Mouse (Mus musculus): ENCODE data around the gene Adamtsl1. TPM values are rescaled to one million over a fixed set of nuclear protein-coding genes. Genes with fewer than 3 reads are reported as not detected.

Adamtsl1 gene
- polyA plus RNA-seq, 1 experiment, result not detected

DNA sequence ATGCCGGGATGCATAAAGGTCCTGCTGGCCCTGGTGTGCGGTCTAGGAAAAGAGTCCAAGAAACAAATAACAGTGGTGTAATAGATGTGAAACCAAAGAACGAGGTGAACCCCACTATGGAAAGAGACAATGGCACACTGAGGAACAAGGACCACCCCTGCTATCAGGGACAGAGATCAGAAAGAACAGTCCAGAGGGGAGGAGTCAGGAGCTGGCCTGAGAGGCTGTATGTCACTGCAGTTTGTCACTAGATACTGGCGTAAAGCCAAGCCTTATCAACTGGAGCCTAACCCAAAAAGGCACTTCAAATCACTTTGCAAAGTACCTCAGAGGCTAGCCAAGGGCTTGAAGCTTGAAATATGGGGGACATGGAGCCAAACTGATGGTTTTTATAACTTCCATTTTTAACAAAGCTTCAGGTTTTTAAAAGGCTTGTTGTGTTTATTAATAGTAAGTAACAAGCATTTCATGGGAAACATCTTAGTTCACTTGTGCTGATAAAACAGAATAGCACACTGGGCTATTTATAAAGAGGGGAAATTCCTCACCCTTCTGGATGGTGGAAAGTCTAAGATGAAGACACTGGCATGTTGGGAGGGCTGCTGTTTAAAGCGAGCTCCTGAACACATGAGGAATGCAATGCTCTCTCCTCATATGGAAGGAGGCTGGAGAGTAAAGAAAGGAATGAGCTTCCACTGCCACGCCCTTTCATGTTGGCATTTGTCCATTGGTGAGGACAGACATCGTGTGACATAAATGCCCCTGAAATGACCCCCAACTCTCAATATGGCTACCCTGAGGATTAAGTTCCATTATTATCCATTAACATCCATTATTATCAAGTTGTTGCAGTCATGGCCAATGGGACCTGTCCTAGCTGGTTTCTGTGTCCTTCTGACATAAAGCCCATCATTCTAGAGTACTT is 797.1 kb downstream of the Adamtsl1 start:
- no peak for TF ChIP-seq GATA1 (IDR thresholded peaks at IDR 0.05; ENCODE audit: low read length)

DNA sequence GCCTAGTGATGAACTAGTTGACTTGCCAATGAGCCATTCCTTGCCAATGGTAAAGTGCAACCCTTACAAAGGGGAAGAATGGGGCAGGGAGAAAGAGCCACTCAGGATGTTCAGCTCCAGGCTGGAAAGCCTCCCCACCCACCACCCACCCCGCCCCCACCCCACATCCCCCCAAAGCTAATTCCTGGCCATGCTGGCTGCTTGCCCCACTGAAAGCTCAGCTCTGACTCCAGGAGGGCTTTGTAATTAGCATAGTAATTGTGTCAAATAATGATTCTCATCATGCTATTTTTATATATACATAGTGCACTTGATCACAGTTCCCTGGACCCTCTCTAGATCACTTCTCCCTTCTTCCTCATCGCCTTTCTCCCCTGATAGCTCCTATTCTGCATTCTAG is 798.4 kb downstream of the Adamtsl1 start:
- no peak for TF ChIP-seq GATA1 (IDR thresholded peaks at IDR 0.05; ENCODE audit: low read length)

DNA sequence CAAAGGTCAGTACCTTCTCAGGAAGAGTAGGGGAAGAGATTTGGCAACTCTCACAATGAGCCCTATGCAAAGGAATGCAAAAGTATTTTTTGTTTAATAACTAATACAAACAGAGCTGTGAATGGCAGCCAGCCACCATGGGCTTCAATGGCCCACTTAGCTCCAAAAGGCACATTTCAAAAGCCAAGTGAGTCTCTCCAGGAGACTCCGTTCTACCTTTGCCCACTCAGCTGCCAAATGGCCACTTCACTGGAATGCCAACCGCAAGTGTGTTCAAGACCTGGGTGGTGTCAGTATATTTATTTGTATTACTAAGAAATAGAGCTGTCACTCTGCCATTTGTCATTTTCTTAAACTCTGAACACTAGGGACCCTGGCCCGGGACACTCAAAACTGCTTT is 800.5 kb downstream of the Adamtsl1 start:
- TF ChIP-seq GATA1 (IDR thresholded peaks at IDR 0.05; ENCODE audit: low read length), result no peak

DNA sequence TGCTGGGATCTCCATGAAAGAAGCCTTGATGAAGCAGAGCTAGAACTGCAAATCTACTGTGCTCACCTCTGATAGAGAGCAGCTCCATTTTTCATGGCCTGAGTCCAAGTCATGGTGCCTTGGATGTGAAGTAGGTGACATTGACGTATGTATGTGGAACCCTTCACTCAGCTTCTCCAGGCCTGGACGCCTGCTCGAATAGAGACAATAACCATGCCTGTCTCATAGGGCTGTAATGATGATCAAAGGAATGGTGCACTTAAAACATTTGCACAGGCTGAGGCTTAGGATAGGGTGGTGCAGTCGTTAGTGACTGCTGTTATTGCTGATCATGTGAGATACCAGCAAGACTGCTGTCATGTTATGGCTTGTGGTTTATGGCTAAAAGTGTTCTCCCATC is 801.1 kb downstream of the Adamtsl1 start:
- TF ChIP-seq GATA1 (IDR thresholded peaks at IDR 0.05; ENCODE audit: low read length), result no peak

DNA sequence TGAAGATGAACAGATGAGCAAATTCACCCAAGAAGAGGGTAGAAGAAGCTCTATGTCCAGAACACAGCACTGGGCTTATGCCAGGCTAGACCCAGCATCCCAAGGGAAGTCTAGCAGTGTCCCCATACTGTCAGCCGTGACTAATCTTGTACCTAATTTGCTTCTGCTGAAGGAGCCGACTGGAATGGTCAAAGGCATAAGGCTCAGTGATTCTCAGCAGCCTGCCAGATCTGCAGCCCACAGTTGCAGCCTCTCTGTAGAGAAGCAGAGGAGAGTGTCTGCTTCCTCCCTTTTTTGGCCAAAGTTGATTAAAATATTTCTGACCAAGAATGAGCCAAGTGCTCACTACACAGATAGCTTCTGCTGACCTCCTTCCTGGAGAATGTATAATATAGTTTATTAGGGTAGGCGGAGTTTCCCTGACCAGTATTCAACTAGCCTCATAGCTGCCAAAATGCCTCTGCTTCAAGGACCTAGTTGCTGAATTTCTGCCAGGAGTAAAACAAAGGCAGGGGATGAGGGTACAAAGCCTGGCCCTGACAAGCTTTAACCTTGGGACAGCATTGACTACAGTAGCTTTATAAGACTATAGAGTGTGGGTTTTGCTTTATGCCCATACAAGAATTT is 804.1 kb downstream of the Adamtsl1 start:
- no peak for TF ChIP-seq GATA1 (IDR thresholded peaks at IDR 0.05; ENCODE audit: low read length)

DNA sequence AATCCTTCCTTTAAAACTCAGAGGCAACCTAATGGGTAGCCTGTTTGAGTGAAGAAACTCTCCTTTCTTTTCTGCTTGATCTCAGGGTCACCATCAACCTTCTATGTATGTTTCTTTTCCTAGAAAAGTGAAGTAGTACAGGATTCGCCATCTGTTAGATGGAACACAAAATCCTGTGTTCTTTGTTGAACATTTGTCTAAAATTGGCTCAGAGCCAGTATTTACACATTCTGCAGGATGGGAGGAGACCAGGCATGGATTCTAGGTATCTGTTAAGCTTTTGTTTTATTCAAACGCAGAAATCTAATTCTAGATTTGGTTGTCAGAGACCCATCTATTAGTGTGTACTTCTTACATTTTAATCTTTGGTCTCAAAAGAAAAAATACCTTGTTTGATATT is 811.4 kb downstream of the Adamtsl1 start:
- TF ChIP-seq GATA1 (IDR thresholded peaks at IDR 0.05; ENCODE audit: low read length), result no peak

DNA sequence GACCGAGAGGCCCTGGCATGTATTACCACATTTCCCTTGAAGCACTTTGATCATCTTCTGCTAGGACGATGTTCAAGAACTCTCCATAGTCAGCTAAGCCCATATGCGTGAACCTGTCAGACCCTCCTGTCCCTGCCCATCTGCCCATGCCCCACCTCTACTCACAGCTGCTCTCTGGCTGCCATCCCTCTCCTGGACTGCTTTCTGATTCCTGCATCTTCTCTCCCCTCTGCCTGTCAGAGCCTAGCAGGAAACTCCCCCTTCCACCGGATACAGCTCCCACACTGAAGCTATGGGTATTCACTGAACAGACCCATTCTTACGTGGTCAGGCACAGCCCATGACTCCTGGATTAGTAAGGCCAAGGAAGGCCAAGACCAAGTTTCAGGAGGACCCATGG is 812.0 kb downstream of the Adamtsl1 start:
- no peak for TF ChIP-seq GATA1 (IDR thresholded peaks at IDR 0.05; ENCODE audit: low read length)

DNA sequence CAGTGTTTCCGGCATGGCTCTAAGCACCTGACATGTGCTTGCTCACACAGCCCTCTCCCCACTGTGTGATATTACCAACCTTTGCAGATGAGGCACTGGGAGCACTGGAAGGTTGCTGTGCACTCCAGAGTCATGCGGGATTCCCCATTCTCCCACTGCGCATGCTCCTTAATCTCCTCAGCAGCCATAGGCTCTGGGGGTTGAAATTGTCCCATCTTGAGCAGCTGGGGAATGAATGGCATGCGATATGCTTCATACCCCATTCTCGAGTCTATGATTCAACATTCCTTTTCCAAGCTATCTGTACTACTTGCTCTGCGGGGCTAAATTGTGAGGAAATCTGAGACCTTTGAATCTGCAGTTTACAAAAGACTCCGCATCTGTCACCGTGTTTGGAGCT is 812.7 kb downstream of the Adamtsl1 start:
- no peak for TF ChIP-seq GATA1 (IDR thresholded peaks at IDR 0.05; ENCODE audit: low read length)

DNA sequence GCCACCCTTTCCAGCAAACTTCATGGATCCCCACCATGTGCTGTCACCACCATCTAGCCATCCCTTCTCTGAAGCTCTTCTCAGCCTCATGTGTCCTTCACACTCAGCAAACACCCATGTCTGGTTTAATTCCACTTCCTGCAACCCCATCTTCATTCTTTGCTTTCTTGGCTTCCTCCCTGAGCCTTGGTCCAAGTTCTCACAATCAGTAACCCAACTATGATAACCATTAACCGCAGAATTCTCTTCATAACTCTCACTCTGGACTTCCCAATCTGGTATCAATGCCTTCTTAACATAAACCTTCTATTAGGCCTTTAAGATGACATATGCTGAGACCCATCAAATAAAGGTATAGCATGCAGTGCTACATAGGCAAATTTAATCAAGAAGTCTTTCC is 815.5 kb downstream of the Adamtsl1 start:
- TF ChIP-seq GATA1 (IDR thresholded peaks at IDR 0.05; ENCODE audit: low read length), result no peak

DNA sequence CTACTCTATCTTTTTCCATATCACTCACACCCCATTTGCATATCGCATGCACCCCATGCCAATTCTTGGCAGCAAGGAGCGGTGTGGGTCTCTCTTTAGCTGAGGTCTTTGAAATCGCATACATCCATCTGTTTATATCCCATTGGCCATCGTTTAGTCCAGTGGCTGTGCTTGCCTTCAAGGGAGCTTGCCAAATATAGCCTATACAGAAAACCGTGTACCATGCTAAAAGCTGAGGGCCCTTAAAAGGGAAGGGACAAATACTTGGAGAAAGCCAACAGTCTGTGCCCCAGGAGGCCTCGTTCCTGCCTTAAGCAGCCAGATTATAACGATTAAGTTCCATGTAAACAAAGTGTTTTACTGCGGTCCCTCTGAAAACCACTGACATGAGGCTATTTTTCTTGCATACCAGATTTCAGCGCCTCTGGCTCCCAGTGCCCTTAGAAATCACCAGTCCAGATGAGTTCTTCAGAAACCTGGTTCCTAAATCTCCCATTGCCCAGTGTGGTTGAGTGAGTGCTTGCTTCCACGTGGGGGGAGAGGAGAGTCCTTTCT is 822.0 kb downstream of the Adamtsl1 start:
- no peak for TF ChIP-seq GATA1 (IDR thresholded peaks at IDR 0.05; ENCODE audit: low read length)

DNA sequence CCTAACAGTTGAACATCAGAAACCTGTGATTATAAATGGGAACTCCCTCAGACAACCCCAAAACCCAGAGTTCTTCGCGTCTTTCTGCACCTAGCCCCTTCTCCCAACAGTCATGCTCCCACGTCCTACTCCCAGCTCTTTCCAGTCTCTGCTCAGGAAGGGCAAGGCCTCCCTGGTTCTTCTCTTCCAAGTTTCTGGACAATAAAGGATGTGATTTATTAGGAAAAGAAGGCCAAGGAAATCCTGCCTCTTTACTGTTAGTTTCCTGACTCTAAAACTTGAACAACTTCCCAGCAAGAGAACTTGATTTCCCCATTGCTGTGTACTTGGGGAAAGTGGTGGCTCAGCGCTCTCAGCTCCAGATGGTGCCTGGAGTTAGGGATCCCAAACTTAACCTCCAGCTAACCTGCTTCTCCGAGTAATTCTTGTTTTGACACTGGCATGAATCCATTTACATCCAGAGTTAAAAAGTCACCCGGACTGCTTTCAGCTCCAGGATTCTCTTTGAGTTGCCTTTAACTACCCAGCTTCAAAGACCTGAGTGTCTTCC is 823.3 kb downstream of the Adamtsl1 start:
- TF ChIP-seq GATA1 (IDR thresholded peaks at IDR 0.05; ENCODE audit: low read length), result no peak

DNA sequence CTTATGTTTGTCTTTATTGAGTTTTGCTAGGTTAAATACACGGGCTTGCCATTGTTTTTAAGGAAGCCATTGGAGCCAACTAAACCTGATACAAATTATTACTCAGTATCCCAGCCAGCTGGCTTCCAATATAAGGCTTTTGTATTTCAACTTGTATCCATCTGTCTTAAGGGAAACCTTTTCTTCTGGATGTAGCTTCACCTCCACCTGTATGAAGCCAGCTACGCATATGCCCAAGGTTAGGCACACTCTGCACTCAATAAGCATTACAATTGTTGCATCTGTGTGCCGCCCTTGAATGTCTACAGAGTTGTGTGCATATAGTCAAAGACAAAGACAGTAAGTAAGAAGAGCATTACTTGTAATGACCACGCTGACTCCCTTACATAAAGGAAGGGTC is 835.4 kb downstream of the Adamtsl1 start:
- no peak for TF ChIP-seq GATA1 (IDR thresholded peaks at IDR 0.05; ENCODE audit: low read length)

DNA sequence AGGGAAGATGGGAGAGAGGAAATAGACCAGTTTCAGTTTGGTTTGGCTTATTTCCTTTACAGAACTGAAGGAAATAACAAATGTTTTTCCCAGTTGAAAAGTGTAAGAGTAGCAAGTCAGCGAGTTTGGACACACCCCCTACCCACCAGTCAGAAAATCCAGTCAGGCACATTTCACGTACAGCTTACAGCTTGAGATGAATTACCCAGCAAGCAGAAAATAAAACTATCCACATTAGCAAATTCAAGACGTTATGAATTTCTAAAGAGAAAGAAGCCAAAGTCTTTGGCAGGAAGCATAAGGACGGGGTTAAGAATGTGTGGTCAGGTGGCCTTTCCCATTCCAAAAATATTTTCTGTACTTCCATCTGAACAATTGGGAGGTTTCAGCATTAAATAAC is 838.1 kb downstream of the Adamtsl1 start:
- no peak for TF ChIP-seq GATA1 (IDR thresholded peaks at IDR 0.05; ENCODE audit: low read length)

DNA sequence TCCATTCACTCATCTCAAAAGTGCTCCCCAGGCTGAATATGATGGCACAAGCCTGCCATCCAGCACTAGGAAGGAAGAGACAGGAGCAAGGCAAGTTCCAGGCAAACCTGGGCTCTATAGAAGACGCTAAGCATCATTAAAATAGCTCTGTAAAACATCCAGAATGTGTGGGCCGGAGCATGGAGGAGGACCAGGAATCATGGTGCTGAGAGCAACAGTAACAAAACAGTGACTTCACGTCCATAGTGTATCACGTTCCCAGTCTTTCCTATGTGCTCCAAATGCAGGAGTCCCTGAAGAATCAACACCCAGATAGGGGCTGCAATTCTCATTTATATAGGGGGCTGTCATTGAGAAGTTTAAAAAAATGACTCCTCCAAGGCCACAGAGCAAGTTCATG is 839.6 kb downstream of the Adamtsl1 start:
- no peak for TF ChIP-seq GATA1 (IDR thresholded peaks at IDR 0.05; ENCODE audit: low read length)

DNA sequence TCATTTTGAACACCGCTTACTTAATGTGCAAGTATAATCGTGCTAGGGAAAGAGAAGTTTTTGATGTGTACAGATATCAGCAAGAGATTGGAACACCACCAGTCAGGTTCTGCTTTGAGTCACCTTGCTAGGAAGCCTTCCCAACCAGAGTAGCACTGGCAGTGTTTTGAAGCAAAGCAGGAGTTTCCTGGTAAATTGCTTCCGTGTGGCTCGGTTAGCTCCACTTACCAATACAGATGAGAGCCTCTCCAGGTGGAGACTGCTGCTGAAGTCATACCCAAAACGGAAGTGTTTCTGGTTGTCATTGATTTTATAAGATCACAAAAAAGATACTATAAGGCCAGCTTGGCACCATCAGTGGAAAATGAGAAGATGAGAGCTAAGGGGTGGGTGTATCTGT is 845.4 kb downstream of the Adamtsl1 start:
- TF ChIP-seq GATA1 (IDR thresholded peaks at IDR 0.05; ENCODE audit: low read length), result no peak

DNA sequence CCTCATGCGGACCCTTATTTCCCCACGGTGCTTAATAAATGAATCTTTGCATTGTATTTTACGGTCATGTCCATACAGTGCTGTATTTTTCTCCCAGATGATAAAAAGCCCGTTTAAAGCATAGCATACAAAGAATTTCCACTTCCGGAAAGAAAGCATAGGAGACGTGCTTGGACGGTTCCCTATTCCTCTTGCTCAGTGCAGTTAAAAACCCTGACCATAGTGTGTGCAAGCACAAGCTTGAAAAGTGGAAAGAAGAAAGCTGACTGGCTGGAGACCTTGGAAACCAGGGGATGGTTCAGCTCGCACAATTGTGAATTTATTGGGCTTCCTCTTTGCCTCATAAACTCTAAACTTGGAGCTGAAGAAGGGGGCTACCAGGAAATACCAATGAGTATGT is 855.1 kb downstream of the Adamtsl1 start:
- TF ChIP-seq GATA1 (IDR thresholded peaks at IDR 0.05; ENCODE audit: low read length), result no peak
